Mouse (Mus musculus) hindlimb bud, embryonic 11.5 days (tissue): ENCODE measurements around the gene Ablim1.

Source experiments
- DNase-seq: peaks from one replicate; pipeline ENCODE4 v3.0.0-alpha.2; 2012; ENCODE audit warnings: low read depth, low spot score; ENCODE audit errors: extremely low spot score

Gene Ablim1

GRCm38 (mm10) chr19:57131366-57131765 is 183.4 kb downstream of the Ablim1 start:
- DNase-seq, result no peak

- no peak for DNase-seq
Measured at GRCm38 (mm10) chr19:57130591-57130990, 184.1 kb downstream of the Ablim1 start.

- DNase-seq, result no peak
Measured at GRCm38 (mm10) chr19:57129729-57130128, 185.0 kb downstream of the Ablim1 start.

GRCm38 (mm10) chr19:57128037-57128436 is 186.7 kb downstream of the Ablim1 start:
- no peak for DNase-seq

- no peak for DNase-seq
Measured at GRCm38 (mm10) chr19:57127523-57127922, 187.2 kb downstream of the Ablim1 start.

GRCm38 (mm10) chr19:57126950-57127349 is 187.8 kb downstream of the Ablim1 start:
- DNase-seq, result no peak

- no peak for DNase-seq
Measured at GRCm38 (mm10) chr19:57124906-57125305, 189.8 kb downstream of the Ablim1 start.

- DNase-seq, result no peak
Measured at GRCm38 (mm10) chr19:57124138-57124519, 190.6 kb downstream of the Ablim1 start.

GRCm38 (mm10) chr19:57123503-57124137 is 191.1 kb downstream of the Ablim1 start:
- DNase-seq, result no peak

- no peak for DNase-seq
Measured at GRCm38 (mm10) chr19:57122261-57122660, 192.5 kb downstream of the Ablim1 start.

GRCm38 (mm10) chr19:57121036-57121435 is 193.7 kb downstream of the Ablim1 start:
- DNase-seq, result no peak

- DNase-seq, result no peak
Measured at GRCm38 (mm10) chr19:57119661-57120060, 195.1 kb downstream of the Ablim1 start.

GRCm38 (mm10) chr19:57118785-57119565 is 195.7 kb downstream of the Ablim1 start:
- DNase-seq, result peak; percentile 73

- no peak for DNase-seq
Measured at GRCm38 (mm10) chr19:57117751-57118150, 197.0 kb downstream of the Ablim1 start.

- DNase-seq, result no peak
Measured at GRCm38 (mm10) chr19:57116871-57117501, 197.7 kb downstream of the Ablim1 start.

- DNase-seq, result no peak
Measured at GRCm38 (mm10) chr19:57115670-57116069, 199.0 kb downstream of the Ablim1 start.

GRCm38 (mm10) chr19:57114951-57115350 is 199.8 kb downstream of the Ablim1 start:
- DNase-seq, result no peak

GRCm38 (mm10) chr19:57113975-57114374 is 200.7 kb downstream of the Ablim1 start:
- DNase-seq, result no peak

- DNase-seq, result no peak
Measured at GRCm38 (mm10) chr19:57112816-57113406, 201.8 kb downstream of the Ablim1 start.

GRCm38 (mm10) chr19:57112231-57112815 is 202.4 kb downstream of the Ablim1 start:
- DNase-seq, result no peak

- no peak for DNase-seq
Measured at GRCm38 (mm10) chr19:57111301-57111700, 203.4 kb downstream of the Ablim1 start.
